Mouse (Mus musculus): ENCODE measurements around the gene Smarcb1. TPM values are rescaled to one million over a fixed set of nuclear protein-coding genes. Genes with fewer than 3 reads are reported as not detected.

Smarcb1 gene
- polyA plus RNA-seq, 1 experiment from 2014 or later: 150 TPM

DNA sequence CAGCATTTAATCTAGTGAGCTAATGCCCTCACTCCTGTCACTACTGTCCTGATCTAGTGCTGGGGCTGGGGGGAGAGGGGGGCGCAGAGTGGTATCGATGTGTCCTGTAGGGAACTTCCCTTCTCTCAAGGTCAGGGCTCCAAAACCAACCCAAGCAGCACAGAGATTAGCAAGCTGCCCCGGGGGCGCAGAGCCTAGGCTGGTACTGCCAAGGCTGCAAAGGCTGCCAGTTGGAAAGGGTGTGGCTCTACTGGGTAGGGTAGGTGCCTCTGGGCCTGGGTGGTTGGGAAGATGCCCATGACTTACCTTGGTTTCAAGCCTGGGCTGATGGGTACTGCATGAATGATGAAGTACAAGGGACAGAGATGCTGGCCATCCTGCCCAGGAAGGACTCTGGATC is 63.8 kb downstream of the Smarcb1 start:
- Histone ChIP-seq H3K27ac (replicated peaks; ENCODE audit: low read depth, low read length) (no peak overlapping the region), H3K4me3 (ENCODE audit: low read depth, low read length) (no peak overlapping the region), H3K4me1 (ENCODE audit: control insufficient read depth, insufficient read depth, low read length) (peaks cover 10% of the 10 kb centered on the region), H3K9me3 (ENCODE audit: control insufficient read depth, low read length) (no peaks in the 10 kb centered on the region), H3K36me3 (ENCODE audit: control insufficient read depth, insufficient read depth, low read length) (peaks cover 20% of the 10 kb centered on the region), H3K9ac (ENCODE audit: low read depth, low read length) (no peak overlapping the region; the same call in 1 of the 2 replicates), H3K27me3 (replicated peaks; ENCODE audit: control insufficient read depth, insufficient read depth, low read length) (no peaks in the 10 kb centered on the region), H3K4me2 (ENCODE audit: low read depth, low read length) (no peak overlapping the region)
- DNase-seq (ENCODE audit: low spot score): no peak
- no peak for ATAC-seq (ENCODE audit: low read depth)
- WGBS: 93% methylated on average over 4 of the region's 4 CpGs

GRCm38 (mm10) chr10:75856976-75857375 is 64.4 kb downstream of the Smarcb1 start:
- H3K4me1 ChIP-seq (ENCODE audit: control insufficient read depth, insufficient read depth, low read length): peaks cover 10% of the 10 kb centered on the region
- 79% methylated on average over 3 of the region's 3 CpGs for WGBS
- ATAC-seq (ENCODE audit: low read depth): no peak
- peaks cover 20% of the 10 kb centered on the region for H3K36me3 ChIP-seq (ENCODE audit: control insufficient read depth, insufficient read depth, low read length)
- no peaks in the 10 kb centered on the region for H3K27me3 ChIP-seq (replicated peaks; ENCODE audit: control insufficient read depth, insufficient read depth, low read length)
- H3K9ac ChIP-seq (ENCODE audit: low read depth, low read length): no peak overlapping the region
- no peaks in the 10 kb centered on the region for H3K9me3 ChIP-seq (ENCODE audit: control insufficient read depth, low read length)
- no peak overlapping the region for H3K4me3 ChIP-seq (ENCODE audit: low read depth, low read length)
- no peak overlapping the region for H3K27ac ChIP-seq (replicated peaks; ENCODE audit: low read depth, low read length)
- no peak for DNase-seq (ENCODE audit: low spot score)
- H3K4me2 ChIP-seq (ENCODE audit: low read depth, low read length): no peak overlapping the region

- WGBS: 77% methylated on average over 11 of the region's 11 CpGs
- no peak for ATAC-seq (ENCODE audit: low read depth)
- no peak overlapping the region for H3K27ac ChIP-seq (replicated peaks; ENCODE audit: low read depth, low read length)
- H3K4me3 ChIP-seq (ENCODE audit: low read depth, low read length): no peak overlapping the region
- H3K9ac ChIP-seq (ENCODE audit: low read depth, low read length): no peak overlapping the region
- H3K36me3 ChIP-seq (ENCODE audit: control insufficient read depth, insufficient read depth, low read length): peaks cover 20% of the 10 kb centered on the region
- DNase-seq (ENCODE audit: low spot score): no peak
- H3K4me2 ChIP-seq (ENCODE audit: low read depth, low read length): no peak overlapping the region
- no peaks in the 10 kb centered on the region for H3K9me3 ChIP-seq (ENCODE audit: control insufficient read depth, low read length)
- peaks cover 10% of the 10 kb centered on the region for H3K4me1 ChIP-seq (ENCODE audit: control insufficient read depth, insufficient read depth, low read length)
- H3K27me3 ChIP-seq (replicated peaks; ENCODE audit: control insufficient read depth, insufficient read depth, low read length): no peaks in the 10 kb centered on the region
Observed at GRCm38 (mm10) chr10:75856155-75856907, 65.1 kb downstream of the Smarcb1 start.

- no peak overlapping the region for H3K9ac ChIP-seq (ENCODE audit: low read depth, low read length)
- no peaks in the 10 kb centered on the region for H3K9me3 ChIP-seq (ENCODE audit: control insufficient read depth, low read length)
- no peaks in the 10 kb centered on the region for H3K27me3 ChIP-seq (replicated peaks; ENCODE audit: control insufficient read depth, insufficient read depth, low read length)
- H3K27ac ChIP-seq (replicated peaks; ENCODE audit: low read depth, low read length): no peak overlapping the region
- peaks cover 20% of the 10 kb centered on the region for H3K36me3 ChIP-seq (ENCODE audit: control insufficient read depth, insufficient read depth, low read length)
- no peak overlapping the region for H3K4me3 ChIP-seq (ENCODE audit: low read depth, low read length)
- ATAC-seq (ENCODE audit: low read depth): no peak
- H3K4me1 ChIP-seq (ENCODE audit: control insufficient read depth, insufficient read depth, low read length): peaks cover 12% of the 10 kb centered on the region
- DNase-seq (ENCODE audit: low spot score): no peak
- 90% methylated on average over 15 of the region's 15 CpGs for WGBS
- no peak overlapping the region for H3K4me2 ChIP-seq (ENCODE audit: low read depth, low read length)
Observed at GRCm38 (mm10) chr10:75855416-75855981, 65.9 kb downstream of the Smarcb1 start.

- WGBS: 87% methylated on average over 6 of the region's 6 CpGs
- ATAC-seq (ENCODE audit: low read depth): no peak
- Histone ChIP-seq H3K4me3 (ENCODE audit: low read depth, low read length) (no peak overlapping the region), H3K9me3 (ENCODE audit: control insufficient read depth, low read length) (no peaks in the 10 kb centered on the region), H3K9ac (ENCODE audit: low read depth, low read length) (no peak overlapping the region), H3K4me1 (ENCODE audit: control insufficient read depth, insufficient read depth, low read length) (peaks cover 9% of the 10 kb centered on the region; the same call in 1 of the 2 replicates), H3K4me2 (ENCODE audit: low read depth, low read length) (no peak overlapping the region), H3K27me3 (replicated peaks; ENCODE audit: control insufficient read depth, insufficient read depth, low read length) (no peaks in the 10 kb centered on the region), H3K27ac (replicated peaks; ENCODE audit: low read depth, low read length) (no peak overlapping the region), H3K36me3 (ENCODE audit: control insufficient read depth, insufficient read depth, low read length) (peaks cover 20% of the 10 kb centered on the region)
- DNase-seq (ENCODE audit: low spot score): no peak
Observed at GRCm38 (mm10) chr10:75854791-75855190, 66.6 kb downstream of the Smarcb1 start.

DNA sequence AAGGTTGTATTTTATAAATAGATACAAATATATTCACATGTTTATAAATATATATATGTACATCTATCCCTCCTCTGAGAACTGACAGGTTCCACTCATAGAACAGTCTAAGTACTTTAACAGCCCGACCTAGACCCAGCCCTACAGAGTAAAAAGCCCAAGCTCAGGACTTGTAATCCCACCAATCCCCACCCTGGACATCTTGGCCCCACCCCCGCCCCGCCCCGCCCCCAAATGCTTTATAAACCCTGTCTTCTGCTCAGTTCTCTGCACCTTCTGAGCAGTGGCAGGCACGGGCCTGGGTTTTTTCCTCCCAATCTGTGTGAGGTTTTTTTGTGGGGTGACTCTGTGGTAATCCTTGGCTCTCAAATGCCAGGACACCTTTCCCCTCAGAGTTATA is 67.3 kb downstream of the Smarcb1 start:
- WGBS: 48% methylated on average over 5 of the region's 5 CpGs
- H3K9ac ChIP-seq (ENCODE audit: low read depth, low read length): no peak overlapping the region
- no peak overlapping the region for H3K27ac ChIP-seq (replicated peaks; ENCODE audit: low read depth, low read length)
- H3K4me2 ChIP-seq (ENCODE audit: low read depth, low read length): no peak overlapping the region
- DNase-seq (ENCODE audit: low spot score): no peak
- peaks cover 20% of the 10 kb centered on the region for H3K36me3 ChIP-seq (ENCODE audit: control insufficient read depth, insufficient read depth, low read length)
- no peaks in the 10 kb centered on the region for H3K27me3 ChIP-seq (replicated peaks; ENCODE audit: control insufficient read depth, insufficient read depth, low read length)
- H3K9me3 ChIP-seq (ENCODE audit: control insufficient read depth, low read length): no peaks in the 10 kb centered on the region
- H3K4me3 ChIP-seq (ENCODE audit: low read depth, low read length): no peak overlapping the region
- peaks cover 9% of the 10 kb centered on the region; the same call in 1 of the 2 replicates for H3K4me1 ChIP-seq (ENCODE audit: control insufficient read depth, insufficient read depth, low read length)
- ATAC-seq (ENCODE audit: low read depth): peak; percentile 32; the same call in 1 of the 2 replicates

GRCm38 (mm10) chr10:75853452-75853851 is 68.0 kb downstream of the Smarcb1 start:
- Histone ChIP-seq H3K4me3 (ENCODE audit: low read depth, low read length) (no peak overlapping the region), H3K36me3 (ENCODE audit: control insufficient read depth, insufficient read depth, low read length) (peaks cover 19% of the 10 kb centered on the region), H3K4me1 (ENCODE audit: control insufficient read depth, insufficient read depth, low read length) (0 out of 2 replicates have a peak, but pooled peaks cover 5% of the 10 kb centered on the region), H3K9me3 (ENCODE audit: control insufficient read depth, low read length) (no peaks in the 10 kb centered on the region), H3K4me2 (ENCODE audit: low read depth, low read length) (no peak overlapping the region), H3K27me3 (replicated peaks; ENCODE audit: control insufficient read depth, insufficient read depth, low read length) (no peaks in the 10 kb centered on the region), H3K9ac (ENCODE audit: low read depth, low read length) (no peak overlapping the region), H3K27ac (replicated peaks; ENCODE audit: low read depth, low read length) (no peak overlapping the region)
- DNase-seq (ENCODE audit: low spot score) (peak; percentile 78), ATAC-seq (ENCODE audit: low read depth) (peak; percentile 42; the same call in 1 of the 2 replicates)
- 33% methylated on average over 10 of the region's 10 CpGs for WGBS

DNA sequence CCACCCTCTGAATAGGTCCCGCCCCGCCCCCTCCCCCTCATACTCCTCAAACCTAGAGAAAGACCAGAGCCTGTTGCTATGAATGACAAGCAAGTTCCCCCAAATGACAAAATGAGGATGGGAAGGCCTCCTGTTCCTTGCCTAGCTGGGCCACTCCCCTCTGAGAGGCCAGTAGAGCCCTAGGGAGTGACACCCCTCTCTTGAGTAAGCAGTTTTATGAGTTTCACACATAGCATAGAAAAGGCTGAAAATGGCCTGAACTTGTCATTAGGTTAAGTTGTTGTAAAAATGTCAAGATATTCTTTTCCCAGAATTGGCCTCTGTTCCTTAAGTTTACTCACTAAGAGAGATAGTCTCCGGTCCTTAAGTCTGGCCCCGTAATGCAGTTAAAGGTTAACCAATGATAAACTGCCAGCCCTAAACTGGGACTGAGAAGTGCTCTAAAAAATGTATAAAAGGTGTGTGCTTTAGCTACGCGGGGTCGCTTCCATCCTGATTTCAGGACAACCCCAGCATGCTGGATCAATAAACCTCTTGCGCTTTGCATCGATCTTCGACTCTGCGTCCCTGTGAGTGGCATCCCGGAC is 68.8 kb downstream of the Smarcb1 start:
- Histone ChIP-seq H3K9ac (ENCODE audit: low read depth, low read length) (no peak overlapping the region), H3K27me3 (replicated peaks; ENCODE audit: control insufficient read depth, insufficient read depth, low read length) (no peaks in the 10 kb centered on the region), H3K27ac (replicated peaks; ENCODE audit: low read depth, low read length) (no peak overlapping the region), H3K4me1 (ENCODE audit: control insufficient read depth, insufficient read depth, low read length) (0 out of 2 replicates have a peak, but pooled peaks cover 5% of the 10 kb centered on the region), H3K36me3 (ENCODE audit: control insufficient read depth, insufficient read depth, low read length) (peaks cover 11% of the 10 kb centered on the region), H3K4me3 (ENCODE audit: low read depth, low read length) (no peak overlapping the region), H3K9me3 (ENCODE audit: control insufficient read depth, low read length) (no peaks in the 10 kb centered on the region), H3K4me2 (ENCODE audit: low read depth, low read length) (no peak overlapping the region)
- DNase-seq (ENCODE audit: low spot score) (no peak), ATAC-seq (ENCODE audit: low read depth) (no peak)
- WGBS: 95% methylated on average over 12 of the region's 12 CpGs
